Mouse (Mus musculus) CH12.LX (cell line): Measurements from ENCODE around the gene Nhlrc4.

Source experiments
- ELF1 ChIP-seq: IDR thresholded peaks from 2 replicates; pipeline ENCODE4 v1.6.1; 2014; ENCODE audit warnings: low read depth, mild to moderate bottlenecking, inconsistent platforms, low read length, improper control_type of control experiment
- NELFE ChIP-seq: IDR thresholded peaks from 2 replicates; pipeline ENCODE4 v1.6.1; 2011; ENCODE audit warnings: low read depth, low read length, improper control_type of control experiment
- TCF12 ChIP-seq: IDR thresholded peaks from 2 replicates; pipeline ENCODE4 v1.6.1; 2014; ENCODE audit warnings: low read depth, mild to moderate bottlenecking, inconsistent platforms, low read length, improper control_type of control experiment

- TF ChIP-seq NELFE (0 out of 2 replicates have a peak, but pooled peaks have one; percentile 14), ELF1 (peak; percentile 84), TCF12 (no peak)
Measured at GRCm38 (mm10) chr17:25985306-25986294, 40.8 kb upstream of the Nhlrc4 start, which contains the start of gene Capn15.
